9 mouse cellular contexts compared by ENCODE assay signal in genomic region chr1:156997476-156998305, GRCm38 (mm10). TPM values are rescaled to one million over a fixed set of nuclear protein-coding genes. Genes with fewer than 3 reads are reported as not detected.
DNase-seq lines count a peak whose midpoint lies in the region; ATAC-seq and TF ChIP-seq lines count a peak whose summit lies in the region.
"Had no signal": no experiment of that assay in that cellular context is flagged by ENCODE, and none has a peak within 500 bp of the region (broad histone marks: within the 10 kb centered on the region; RNA-seq: fewer than 3 reads in every experiment).

No protein-coding gene starts in this region.

- H3K4me1 ChIP-seq in intestine, postnatal 0 days (replicated peaks; ENCODE audit: control insufficient read depth, insufficient read depth, low read length) = 0 out of 2 replicates have a peak, but pooled peaks cover 6% of the 10 kb centered on the region

- H3K27ac ChIP-seq in intestine, postnatal 0 days (ENCODE audit: low read depth, low read length) = no peak overlapping the region
- H3K27ac ChIP-seq: embryonic facial prominence, embryonic 12.5 days; liver, embryonic 15.5 days had no signal

- peak; percentile 40; the same call in 1 of the 2 replicates for ATAC-seq in intestine, postnatal 0 days

- TF ChIP-seq CTCF in intestine, postnatal 0 days (IDR thresholded peaks at IDR 0.05; ENCODE audit: low read depth) = no peak

- no peaks in the 10 kb centered on the region for H3K27me3 ChIP-seq in intestine, postnatal 0 days (replicated peaks; ENCODE audit: control insufficient read depth, insufficient read depth, low read length)
- H3K27me3 ChIP-seq in splenic B cell, adult 2 months (ENCODE audit: control insufficient read depth, insufficient read depth, low read length, poor library complexity, severe bottlenecking) = no peaks in the 10 kb centered on the region
- H3K27me3 ChIP-seq: embryonic facial prominence, embryonic 12.5 days; liver, embryonic 15.5 days had no signal

- no peaks in the 10 kb centered on the region for H3K9me3 ChIP-seq in intestine, postnatal 0 days (ENCODE audit: control insufficient read depth)
- H3K9me3 ChIP-seq: embryonic facial prominence, embryonic 12.5 days; liver, embryonic 15.5 days had no signal

- 58% methylated on average over 12 of the region's 12 CpGs for WGBS in intestine, postnatal 0 days

- no peaks in the 10 kb centered on the region for H3K36me3 ChIP-seq in intestine, postnatal 0 days (ENCODE audit: control insufficient read depth, insufficient read depth)
- H3K36me3 ChIP-seq in splenic B cell, adult 2 months (ENCODE audit: control insufficient read depth, insufficient read depth, low read length, poor library complexity, severe bottlenecking) = no peaks in the 10 kb centered on the region
- H3K36me3 ChIP-seq: embryonic facial prominence, embryonic 12.5 days; liver, embryonic 15.5 days had no signal

- peak; percentile 44 to 60 for DNase-seq in spleen, postnatal 36 days (ENCODE audit: low spot score in 2 of 2)
- no peak for DNase-seq in spleen, adult 18-20 months
- peak; percentile 30 for DNase-seq in embryo, embryonic 11.5 days (ENCODE audit: low read depth, low spot score)
- DNase-seq in splenic B cell, adult 2 months (ENCODE audit: low read depth, low spot score) = peak; percentile 51
- no peak for DNase-seq in left cerebral cortex, postnatal 36 days (ENCODE audit: low spot score in 2 of 2)
- DNase-seq in lung, postnatal 4 days = no peak

- intact Hi-C loops in left cerebral cortex, postnatal 36 days (cut with DNase I) = loop anchor here (5.0 kb wide), 1 partner anchor 80 kb away; no protein-coding TSS in a partner anchor

- H3K4me3 ChIP-seq in intestine, postnatal 0 days (ENCODE audit: low read depth, low read length) = no peak overlapping the region
- H3K4me3 ChIP-seq: embryonic facial prominence, embryonic 12.5 days; liver, embryonic 15.5 days had no signal

- no peak overlapping the region for H3K4me2 ChIP-seq in intestine, postnatal 0 days (replicated peaks; ENCODE audit: low read depth)
- H3K4me2 ChIP-seq: embryonic facial prominence, embryonic 12.5 days; liver, embryonic 15.5 days had no signal

- H3K9ac ChIP-seq in intestine, postnatal 0 days (ENCODE audit: low read depth, low read length) = no peak overlapping the region
- H3K9ac ChIP-seq: embryonic facial prominence, embryonic 12.5 days; liver, embryonic 15.5 days had no signal

RNA-seq across cellular contexts. Expression of gene Ralgps2, which starts 58.3 kb away (rescaled TPM):
- 34.1 and 35.5 TPM in 2 replicates for polyA plus RNA-seq in intestine, postnatal 0 days (2015; fragmentation: Nextera tagmentation; extraction: Ambion mirVana)
- total RNA-seq in left cerebral cortex, postnatal 36 days (2021) = 10 to 100 TPM; 32.0 to 50.1 TPM

Comparison
In these comparisons a context has a peak if more than half of its experiments do, and no peak if none do; other contexts are left out.
1. DNase-seq: peak in spleen, postnatal 36 days (2 of 2), embryo, embryonic 11.5 days (single experiment) and splenic B cell, adult 2 months (single experiment); none in spleen, adult 18-20 months (0 of 2), left cerebral cortex, postnatal 36 days (0 of 2) and lung, postnatal 4 days (0 of 2).